Mouse (Mus musculus): ENCODE measurements around the gene Vamp9. TPM values are rescaled to one million over a fixed set of nuclear protein-coding genes. Genes with fewer than 3 reads are reported as not detected.

Gene Vamp9
- total and polyA plus RNA-seq, 3 experiments, result 0.36 TPM; not detected in 2

GRCm38 (mm10) chr5:99887133-99887532 is 18.9 kb upstream of the Vamp9 start:
- no peak for DNase-seq
- H3K4me1 ChIP-seq (ENCODE audit: control insufficient read depth, insufficient read depth, low read length), result no peaks in the 10 kb centered on the region
- H3K4me3 ChIP-seq, result no peak overlapping the region
- H3K79me2 ChIP-seq (replicated peaks; ENCODE audit: control insufficient read depth, insufficient read depth, low read length), result no peaks in the 10 kb centered on the region
- 44% methylated on average over 1 of the region's 1 CpGs for WGBS
- no peak for TF ChIP-seq EP300 (IDR thresholded peaks at IDR 0.05; ENCODE audit: insufficient read depth, low read depth, low read length)
- no peak for TF ChIP-seq CTCF (IDR thresholded peaks at IDR 0.05)
- TF ChIP-seq POLR2A (IDR thresholded peaks at IDR 0.05; ENCODE audit: insufficient read depth, low read depth, low read length), result no peak
- no peak overlapping the region for H3K27ac ChIP-seq
- no peak overlapping the region for H3K9ac ChIP-seq (ENCODE audit: low read depth, low read length)
- intact Hi-C loops (cut with DNase I), result no loop called here
- no peaks in the 10 kb centered on the region for H3K27me3 ChIP-seq (ENCODE audit: control insufficient read depth, insufficient read depth, low read length)
- no peaks in the 10 kb centered on the region for H3K36me3 ChIP-seq (ENCODE audit: control insufficient read depth, insufficient read depth, low read length)

- Histone ChIP-seq H3K27me3 (ENCODE audit: control insufficient read depth, insufficient read depth, low read length) (no peaks in the 10 kb centered on the region), H3K36me3 (ENCODE audit: control insufficient read depth, insufficient read depth, low read length) (no peaks in the 10 kb centered on the region), H3K4me1 (ENCODE audit: control insufficient read depth, insufficient read depth, low read length) (no peaks in the 10 kb centered on the region), H3K4me3 (no peak overlapping the region), H3K9ac (ENCODE audit: low read depth, low read length) (no peak overlapping the region), H3K27ac (no peak overlapping the region), H3K79me2 (replicated peaks; ENCODE audit: control insufficient read depth, insufficient read depth, low read length) (no peaks in the 10 kb centered on the region)
- intact Hi-C loops (cut with DNase I), result loop anchor here (10.0 kb wide), 1 partner anchor 307 kb away; no protein-coding TSS in a partner anchor
- WGBS, result 58% methylated on average over 12 of the region's 12 CpGs
- TF ChIP-seq CTCF (IDR thresholded peaks at IDR 0.05) (peak; percentile 68), POLR2A (IDR thresholded peaks at IDR 0.05; ENCODE audit: insufficient read depth, low read depth, low read length) (no peak)
- peak in 1 of 2 experiments; percentile 17 for DNase-seq
Measured at GRCm38 (mm10) chr5:99891516-99892441, 14.3 kb upstream of the Vamp9 start.

GRCm38 (mm10) chr5:99900041-99900440 is 6.0 kb upstream of the Vamp9 start:
- peak; percentile 27 to 35 for DNase-seq
- Histone ChIP-seq H3K27me3 (ENCODE audit: control insufficient read depth, insufficient read depth, low read length) (no peaks in the 10 kb centered on the region), H3K36me3 (ENCODE audit: control insufficient read depth, insufficient read depth, low read length) (no peaks in the 10 kb centered on the region), H3K27ac (no peak overlapping the region), H3K4me3 (no peak overlapping the region), H3K4me1 (ENCODE audit: control insufficient read depth, insufficient read depth, low read length) (no peaks in the 10 kb centered on the region), H3K9ac (ENCODE audit: low read depth, low read length) (no peak overlapping the region), H3K79me2 (replicated peaks; ENCODE audit: control insufficient read depth, insufficient read depth, low read length) (no peaks in the 10 kb centered on the region)
- no peak for TF ChIP-seq POLR2A (IDR thresholded peaks at IDR 0.05; ENCODE audit: insufficient read depth, low read depth, low read length)
- TF ChIP-seq CTCF (IDR thresholded peaks at IDR 0.05), result peak; percentile 72
- no peak for TF ChIP-seq EP300 (IDR thresholded peaks at IDR 0.05; ENCODE audit: insufficient read depth, low read depth, low read length)
- intact Hi-C loops (cut with DNase I), result loop anchor here (1.0 to 5.0 kb wide), 2 partner anchors 648 to 698 kb away; no protein-coding TSS in a partner anchor
- WGBS, result 7% methylated on average over 6 of the region's 6 CpGs

GRCm38 (mm10) chr5:99905731-99906130 is 323 bp upstream of the Vamp9 start:
- no peak overlapping the region for H3K9ac ChIP-seq (ENCODE audit: low read depth, low read length)

GRCm38 (mm10) chr5:99915494-99915893 is 9.4 kb downstream of the Vamp9 start:
- Histone ChIP-seq H3K27ac (no peak overlapping the region), H3K4me3 (no peak overlapping the region), H3K4me1 (ENCODE audit: control insufficient read depth, insufficient read depth, low read length) (no peaks in the 10 kb centered on the region), H3K36me3 (ENCODE audit: control insufficient read depth, insufficient read depth, low read length) (no peaks in the 10 kb centered on the region), H3K27me3 (ENCODE audit: control insufficient read depth, insufficient read depth, low read length) (no peaks in the 10 kb centered on the region), H3K79me2 (replicated peaks; ENCODE audit: control insufficient read depth, insufficient read depth, low read length) (no peaks in the 10 kb centered on the region), H3K9ac (ENCODE audit: low read depth, low read length) (no peak overlapping the region)
- intact Hi-C loops (cut with DNase I), result no loop called here
- 36% methylated on average over 7 of the region's 7 CpGs for WGBS
- DNase-seq, result no peak
- no peak for TF ChIP-seq CTCF (IDR thresholded peaks at IDR 0.05)
- no peak for TF ChIP-seq POLR2A (IDR thresholded peaks at IDR 0.05; ENCODE audit: insufficient read depth, low read depth, low read length)
- no peak for TF ChIP-seq EP300 (IDR thresholded peaks at IDR 0.05; ENCODE audit: insufficient read depth, low read depth, low read length)

More at GRCm38 (mm10) chr5:99905731-99906130, 323 bp upstream of the Vamp9 start:
- peak overlapping the region; percentile 89; the same call in 1 of the 2 replicates for H3K27ac ChIP-seq
- peaks cover 1% of the 10 kb centered on the region; the same call in 1 of the 2 replicates for H3K4me1 ChIP-seq (ENCODE audit: control insufficient read depth, insufficient read depth, low read length)
- intact Hi-C loops (cut with DNase I), result loop anchor here (5.0 kb wide), 1 partner anchor 72 kb away; the partner anchor contains the start of genes 4930524J08Rik and Hnrnpd
- H3K4me3 ChIP-seq, result no peak overlapping the region
- H3K27me3 ChIP-seq (ENCODE audit: control insufficient read depth, insufficient read depth, low read length), result no peaks in the 10 kb centered on the region
- no peak for DNase-seq
- WGBS, result 67% methylated on average over 7 of the region's 7 CpGs
- no peaks in the 10 kb centered on the region for H3K36me3 ChIP-seq (ENCODE audit: control insufficient read depth, insufficient read depth, low read length)
- no peaks in the 10 kb centered on the region for H3K79me2 ChIP-seq (replicated peaks; ENCODE audit: control insufficient read depth, insufficient read depth, low read length)
- TF ChIP-seq EP300 (IDR thresholded peaks at IDR 0.05; ENCODE audit: insufficient read depth, low read depth, low read length), result 0 out of 2 replicates have a peak, but pooled peaks have one; percentile 23
- no peak for TF ChIP-seq POLR2A (IDR thresholded peaks at IDR 0.05; ENCODE audit: insufficient read depth, low read depth, low read length)
- TF ChIP-seq CTCF (IDR thresholded peaks at IDR 0.05), result no peak

- Histone ChIP-seq H3K27ac (no peak overlapping the region), H3K27me3 (ENCODE audit: control insufficient read depth, insufficient read depth, low read length) (no peaks in the 10 kb centered on the region), H3K9ac (ENCODE audit: low read depth, low read length) (no peak overlapping the region), H3K36me3 (ENCODE audit: control insufficient read depth, insufficient read depth, low read length) (no peaks in the 10 kb centered on the region), H3K79me2 (replicated peaks; ENCODE audit: control insufficient read depth, insufficient read depth, low read length) (no peaks in the 10 kb centered on the region), H3K4me1 (ENCODE audit: control insufficient read depth, insufficient read depth, low read length) (no peaks in the 10 kb centered on the region), H3K4me3 (no peak overlapping the region)
- TF ChIP-seq CTCF (IDR thresholded peaks at IDR 0.05) (no peak), EP300 (IDR thresholded peaks at IDR 0.05; ENCODE audit: insufficient read depth, low read depth, low read length) (no peak), POLR2A (IDR thresholded peaks at IDR 0.05; ENCODE audit: insufficient read depth, low read depth, low read length) (no peak)
- WGBS, result 72% methylated on average over 8 of the region's 8 CpGs
- intact Hi-C loops (cut with DNase I), result no loop called here
- no peak for DNase-seq
Measured at GRCm38 (mm10) chr5:99922033-99922432, 16.0 kb downstream of the Vamp9 start.
